Mouse (Mus musculus) cortical plate, adult 2 months (tissue): Measurements from ENCODE around the gene Dmap1.

Experiments used
- CTCF ChIP-seq: fragments of 200-500 bp; IDR thresholded peaks from 2 replicates; pipeline ENCODE4 v1.5.1; 2011; ENCODE audit warnings: mild to moderate bottlenecking, control low read depth, low read length; ENCODE audit not compliant: insufficient read depth; ENCODE audit errors: extremely low read depth
- POLR2A ChIP-seq: fragments of 200-500 bp; IDR thresholded peaks from 2 replicates; pipeline ENCODE4 v1.6.1; 2011; ENCODE audit warnings: mild to moderate bottlenecking, low read length, control low read depth; ENCODE audit not compliant: insufficient read depth; ENCODE audit errors: extremely low read depth

GRCm38 (mm10) chr4:117676903-117677302, 5.2 kb downstream of the Dmap1 start:
- peak; percentile 97 for TF ChIP-seq CTCF
- TF ChIP-seq POLR2A, result no peak
